Mouse (Mus musculus) liver, embryonic 13.5 days (tissue): ENCODE measurements around the gene Tigar. TPM values are rescaled to one million over a fixed set of nuclear protein-coding genes. Genes with fewer than 3 reads are reported as not detected.
A peak's percentile ranks its signal among the peaks of the same experiment; 100 is the strongest.

Source experiments
- ATAC-seq: fragments of 200-750 bp; cut with Nextera tagmentation; 2 replicates; pipeline ENCODE4 v1.8.0; 2017; ENCODE audit warnings: low read depth, mild to moderate bottlenecking, moderate number of reproducible peaks, moderate library complexity
- DNase-seq: peaks from one replicate; pipeline ENCODE4 v3.0.0; 2022
- H3K27ac ChIP-seq: fragments of 300-500 bp; sonication (generic); 2 replicates; pipeline ENCODE4 v1.5.1; 2015; ENCODE audit warnings: moderate library complexity, mild to moderate bottlenecking, inconsistent platforms
- H3K27me3 ChIP-seq: fragments of 300-500 bp; sonication (generic); 2 replicates; pipeline ENCODE4 v1.6.1; 2015; ENCODE audit warnings: mild to moderate bottlenecking, inconsistent platforms
- H3K36me3 ChIP-seq: fragments of 300-500 bp; sonication (generic); 2 replicates; pipeline ENCODE4 v1.6.1; 2015; ENCODE audit warnings: mild to moderate bottlenecking, inconsistent platforms
- H3K4me1 ChIP-seq: fragments of 300-500 bp; sonication (generic); replicated peaks from 2 replicates; pipeline ENCODE4 v1.6.1; 2015; ENCODE audit warnings: inconsistent platforms
- H3K4me2 ChIP-seq: fragments of 300-500 bp; sonication (generic); 2 replicates; pipeline ENCODE4 v1.6.1; 2015; ENCODE audit warnings: inconsistent platforms, mild to moderate bottlenecking, moderate library complexity
- H3K4me3 ChIP-seq: fragments of 300-500 bp; sonication (generic); replicated peaks from 2 replicates; pipeline ENCODE4 v1.5.1; 2015; ENCODE audit warnings: mild to moderate bottlenecking, inconsistent platforms
- H3K9ac ChIP-seq: fragments of 300-500 bp; sonication (generic); 2 replicates; pipeline ENCODE4 v1.6.1; 2015; ENCODE audit warnings: mild to moderate bottlenecking, inconsistent platforms
- H3K9me3 ChIP-seq: fragments of 300-500 bp; sonication (generic); replicated peaks from 2 replicates; pipeline ENCODE4 v1.6.1; 2016; ENCODE audit warnings: inconsistent platforms
- WGBS: fragments of 180-500 bp; shearing (Covaris S2); methylation state at CpG from one replicate; pipeline ENCODE4 v1.1.7; 2015; ENCODE audit not compliant: insufficient replicate concordance; 5-methylcytosine and 5-hydroxymethylcytosine counted together
- polyA plus RNA-seq: library from polyadenylated mRNA; unstranded; fragments of >200 nt; fragmentation: Nextera tagmentation; extraction: Ambion mirVana; gene quantifications from 2 replicates; pipeline ENCODE4 v1.2.1, GENCODE M21; 2015

The Tigar gene
- 1.0 and 1.4 TPM in 2 replicates for polyA plus RNA-seq

GRCm38 (mm10) chr6:127109402-127109930 lies at the start of gene Tigar:
Gene Tigar, minus strand, starts transcription at chr6:127109557.
- Histone ChIP-seq H3K9me3 (no peaks in the 10 kb centered on the region), H3K4me3 (peak within 1 kb of the TSS; percentile 58), H3K36me3 (no peaks in the 10 kb centered on the region), H3K27ac (no peak within 1 kb of the TSS), H3K27me3 (peaks cover 41% of the 10 kb centered on the region), H3K4me1 (peaks cover 10% of the 10 kb centered on the region), H3K9ac (peak within 1 kb of the TSS; percentile 43; the same call in 1 of the 2 replicates), H3K4me2 (peak within 1 kb of the TSS; percentile 68)
- peak; percentile 74 for DNase-seq
- peak; percentile 96 for ATAC-seq
- under 1% methylated on average over 37 of the region's 37 CpGs for WGBS

GRCm38 (mm10) chr6:127157321-127157720 lies 48.0 kb upstream of the Tigar start:
- ATAC-seq (no peak), DNase-seq (no peak)
- no peaks in the 10 kb centered on the region for H3K36me3 ChIP-seq
- WGBS, result 25% methylated on average over 1 of the region's 1 CpGs
- no peak overlapping the region for H3K4me3 ChIP-seq
- H3K27me3 ChIP-seq, result peaks cover 85% of the 10 kb centered on the region
- H3K27ac ChIP-seq, result no peak overlapping the region
- H3K9ac ChIP-seq, result no peak overlapping the region
- H3K4me1 ChIP-seq, result peaks cover 34% of the 10 kb centered on the region
- no peaks in the 10 kb centered on the region for H3K9me3 ChIP-seq
- H3K4me2 ChIP-seq, result no peak overlapping the region

GRCm38 (mm10) chr6:127155468-127155867 lies 46.1 kb upstream of the Tigar start:
- Histone ChIP-seq H3K4me1 (peaks cover 51% of the 10 kb centered on the region), H3K9ac (no peak overlapping the region), H3K4me2 (peak overlapping the region; percentile 86), H3K27me3 (peaks cover 93% of the 10 kb centered on the region), H3K9me3 (no peaks in the 10 kb centered on the region), H3K36me3 (no peaks in the 10 kb centered on the region), H3K4me3 (peak overlapping the region; percentile 67), H3K27ac (no peak overlapping the region)
- ATAC-seq (no peak), DNase-seq (no peak)
- WGBS, result 2% methylated on average over 15 of the region's 15 CpGs

- Histone ChIP-seq H3K9me3 (no peaks in the 10 kb centered on the region), H3K36me3 (no peaks in the 10 kb centered on the region), H3K9ac (peak overlapping the region; percentile 46), H3K27ac (no peak overlapping the region), H3K27me3 (peaks cover 95% of the 10 kb centered on the region), H3K4me1 (peaks cover 58% of the 10 kb centered on the region), H3K4me2 (peak overlapping the region; percentile 86), H3K4me3 (peak overlapping the region; percentile 67)
- DNase-seq (no peak), ATAC-seq (no peak)
- WGBS, result under 1% methylated on average over 34 of the region's 34 CpGs
Observed at GRCm38 (mm10) chr6:127154708-127155268, 45.4 kb upstream of the Tigar start.

- Histone ChIP-seq H3K4me2 (peak overlapping the region; percentile 86), H3K27ac (no peak overlapping the region), H3K36me3 (no peaks in the 10 kb centered on the region), H3K4me1 (peaks cover 63% of the 10 kb centered on the region), H3K4me3 (peak overlapping the region; percentile 67), H3K9me3 (no peaks in the 10 kb centered on the region), H3K9ac (peak overlapping the region; percentile 46), H3K27me3 (peaks cover 95% of the 10 kb centered on the region)
- 2% methylated on average over 30 of the region's 30 CpGs for WGBS
- no peak for DNase-seq
- no peak for ATAC-seq
Observed at GRCm38 (mm10) chr6:127153972-127154707, 44.8 kb upstream of the Tigar start.

DNA sequence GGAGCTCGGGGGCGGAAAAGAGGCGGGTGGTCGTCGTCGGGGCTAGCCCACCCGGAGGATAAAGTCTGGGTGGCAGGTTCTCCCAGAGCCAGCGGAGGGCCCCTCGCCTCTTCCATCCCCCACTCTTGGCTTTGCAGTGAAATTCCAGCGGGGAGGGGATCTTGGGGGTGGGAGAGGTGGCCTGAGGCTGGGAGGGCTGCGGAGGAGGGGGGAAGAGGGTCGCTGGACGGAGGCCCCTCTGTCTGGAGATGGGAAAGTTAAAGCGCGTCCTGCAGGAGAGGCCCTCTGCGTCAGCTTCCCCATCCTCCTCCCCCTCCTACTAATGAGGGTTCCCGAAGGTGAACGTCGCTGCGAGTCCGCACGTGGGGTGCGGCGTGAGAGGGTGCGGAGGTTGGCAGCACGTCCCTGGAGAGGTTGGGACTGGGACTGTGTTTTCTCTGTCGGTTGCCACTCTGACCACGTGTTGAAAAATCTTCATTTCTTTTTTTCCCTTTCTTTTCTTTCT lies 44.0 kb upstream of the Tigar start:
- peaks cover 70% of the 10 kb centered on the region for H3K4me1 ChIP-seq
- peak overlapping the region; percentile 46; the same call in 1 of the 2 replicates for H3K9ac ChIP-seq
- DNase-seq, result no peak
- under 1% methylated on average over 28 of the region's 28 CpGs for WGBS
- H3K9me3 ChIP-seq, result no peaks in the 10 kb centered on the region
- H3K27ac ChIP-seq, result no peak overlapping the region
- no peaks in the 10 kb centered on the region for H3K36me3 ChIP-seq
- peaks cover 96% of the 10 kb centered on the region for H3K27me3 ChIP-seq
- no peak for ATAC-seq
- peak overlapping the region; percentile 67 for H3K4me3 ChIP-seq
- H3K4me2 ChIP-seq, result peak overlapping the region; percentile 86

- Histone ChIP-seq H3K4me3 (peak within 1 kb of the TSS; percentile 67), H3K4me1 (peaks cover 72% of the 10 kb centered on the region), H3K9me3 (no peaks in the 10 kb centered on the region), H3K27me3 (peaks cover 92% of the 10 kb centered on the region), H3K4me2 (peak within 1 kb of the TSS; percentile 86), H3K36me3 (no peaks in the 10 kb centered on the region), H3K9ac (peak within 1 kb of the TSS; percentile 67), H3K27ac (peak within 1 kb of the TSS; percentile 85)
- ATAC-seq (peak; percentile 76), DNase-seq (peak; percentile 50)
- WGBS, result under 1% methylated on average over 40 of the region's 40 CpGs
Observed at GRCm38 (mm10) chr6:127152106-127152951, 43.0 kb upstream of the Tigar start, which contains the start of gene Ccnd2. Gene Ccnd2, minus strand, starts transcription at chr6:127152193.

DNA sequence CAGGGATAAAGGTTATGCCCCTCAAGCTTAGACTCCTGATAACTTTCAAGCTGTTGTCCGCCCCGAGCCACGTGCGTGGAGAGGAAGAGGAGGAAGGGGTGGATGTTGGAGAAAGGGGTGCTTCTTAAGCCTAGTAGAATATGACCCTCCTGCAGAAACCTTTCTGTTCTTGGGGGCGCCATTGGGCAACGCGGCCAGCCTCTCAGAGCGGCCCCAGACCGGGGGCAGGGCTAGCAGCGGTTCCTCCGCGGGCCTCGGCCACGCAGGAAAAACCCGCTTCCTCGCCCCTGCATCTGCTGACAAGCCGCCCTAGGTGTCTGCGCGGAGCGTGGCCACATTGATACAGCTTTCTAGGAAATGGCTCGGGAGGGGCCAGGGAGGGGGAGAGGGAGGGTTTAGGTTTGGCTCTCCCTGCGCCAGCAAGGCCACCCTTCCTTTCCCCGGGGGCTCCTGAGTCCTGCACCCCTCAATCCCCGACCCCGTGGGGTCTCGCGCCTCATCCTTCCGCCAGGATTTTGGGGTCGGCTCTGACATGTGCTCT lies 42.3 kb upstream of the Tigar start:
- H3K4me1 ChIP-seq, result peaks cover 73% of the 10 kb centered on the region
- peak; percentile 67 for ATAC-seq
- peak; percentile 61 for DNase-seq

DNA sequence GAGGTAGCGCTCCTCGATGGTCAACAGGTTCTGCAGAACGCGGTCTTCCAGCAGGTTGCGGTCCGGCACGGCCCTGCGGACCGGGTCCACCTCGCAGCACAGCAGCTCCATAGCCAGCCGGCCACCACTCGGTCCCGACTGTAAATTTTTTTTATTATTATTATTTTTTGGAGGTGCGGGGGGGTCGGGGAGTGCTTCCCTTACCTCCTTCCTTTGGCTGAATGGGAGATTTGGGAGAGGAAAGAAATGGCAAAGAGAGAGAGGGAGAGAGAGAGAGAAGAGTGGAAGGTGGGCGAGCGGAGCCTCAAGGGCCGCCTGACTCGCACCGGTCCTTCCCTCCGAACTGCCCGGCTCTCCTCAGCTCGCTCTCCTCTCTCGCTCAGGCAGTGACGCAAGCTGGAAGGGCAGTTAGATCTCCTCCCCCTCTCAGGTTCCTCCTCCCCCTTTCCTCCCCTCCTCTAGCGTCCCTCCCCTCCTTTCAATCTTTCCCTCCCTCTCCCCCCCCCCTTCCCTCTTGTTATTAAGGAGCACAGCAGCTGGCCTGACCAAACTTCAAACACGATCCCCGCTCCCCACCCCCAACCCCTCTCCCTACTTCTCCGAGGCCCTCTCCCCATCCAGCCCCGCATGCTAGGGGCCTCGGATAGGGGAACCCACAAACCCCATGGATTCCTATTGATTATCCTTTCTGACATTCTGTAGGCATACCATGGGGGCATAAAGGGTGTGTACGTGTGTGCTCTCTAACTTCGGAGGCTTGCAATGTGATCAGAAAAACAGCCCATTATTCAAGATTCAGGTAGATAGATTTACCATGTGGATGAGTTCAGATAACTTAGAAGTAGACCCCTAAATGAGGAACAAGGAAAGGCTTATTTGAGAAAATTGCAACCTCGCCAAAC lies 41.6 kb upstream of the Tigar start:
- peak; percentile 68 for ATAC-seq
- H3K4me1 ChIP-seq, result peaks cover 80% of the 10 kb centered on the region
- peak overlapping the region; percentile 85 for H3K27ac ChIP-seq
- WGBS, result under 1% methylated on average over 34 of the region's 34 CpGs
- H3K4me3 ChIP-seq, result peak overlapping the region; percentile 67
- H3K4me2 ChIP-seq, result peak overlapping the region; percentile 86
- peaks cover 82% of the 10 kb centered on the region for H3K27me3 ChIP-seq
- DNase-seq, result peak; percentile 58
- H3K9me3 ChIP-seq, result no peaks in the 10 kb centered on the region
- no peaks in the 10 kb centered on the region for H3K36me3 ChIP-seq
- peak overlapping the region; percentile 76 for H3K9ac ChIP-seq

More for the DNA sequence above, 42.3 kb upstream of the Tigar start:
- Histone ChIP-seq H3K27ac (peak overlapping the region; percentile 85), H3K4me2 (peak overlapping the region; percentile 86), H3K4me3 (peak overlapping the region; percentile 67), H3K9me3 (no peaks in the 10 kb centered on the region), H3K9ac (peak overlapping the region; percentile 67), H3K27me3 (peaks cover 86% of the 10 kb centered on the region), H3K36me3 (no peaks in the 10 kb centered on the region)
- under 1% methylated on average over 29 of the region's 29 CpGs for WGBS
